Mouse (Mus musculus): Measurements from ENCODE around the gene Tph1. TPM values are rescaled to one million over a fixed set of nuclear protein-coding genes. Genes with fewer than 3 reads are reported as not detected.
"Not testable (repeated sequence)": the region's sequence is repeated elsewhere in the genome, so short reads cannot be mapped to it uniquely, and the experiment has no call there.

Tph1 gene
- polyA plus RNA-seq, 1 experiment from 2014 or later: 0.42 TPM

DNA sequence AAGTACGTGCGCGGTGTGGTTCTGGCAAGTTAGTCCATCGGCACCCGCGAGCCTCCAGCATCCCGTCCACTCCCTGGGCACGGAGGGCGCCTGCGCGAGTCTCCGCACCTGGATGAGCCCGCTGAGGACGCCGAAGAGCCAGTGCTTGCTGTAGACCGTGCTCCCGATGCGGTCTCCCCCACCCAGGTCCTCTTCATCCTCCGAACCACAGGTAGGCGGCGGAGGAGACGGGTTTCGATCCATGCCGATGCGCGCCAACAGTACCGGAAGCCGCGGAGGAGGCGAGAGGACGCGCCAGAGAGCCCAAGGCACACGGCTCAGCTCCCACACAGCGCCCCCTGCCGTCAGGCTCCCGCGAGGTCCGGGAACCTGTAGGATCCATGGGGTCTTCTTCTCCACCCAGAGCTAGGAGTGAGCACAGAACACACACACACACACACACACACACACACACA lies 38.1 kb upstream of the Tph1 start, which contains the start of gene Saal1:
Gene Saal1 (minus strand): TSS at position 291 of the 455 bp plus-strand sequence.
- Histone ChIP-seq H3K9me3 (ENCODE audit: control insufficient read depth, low read length) (no peaks in the 10 kb centered on the region), H3K9ac (ENCODE audit: low read length) (peak within 1 kb of the TSS; percentile 89), H3K4me2 (ENCODE audit: low read length) (peak within 1 kb of the TSS; percentile 60), H3K36me3 (ENCODE audit: control insufficient read depth, insufficient read depth, low read length) (peaks cover 31% of the 10 kb centered on the region), H3K27me3 (replicated peaks; ENCODE audit: control insufficient read depth, insufficient read depth, low read length) (no peaks in the 10 kb centered on the region), H3K4me3 (ENCODE audit: low read depth, low read length) (peak within 1 kb of the TSS; percentile 66), H3K4me1 (replicated peaks; ENCODE audit: control insufficient read depth, insufficient read depth, low read length) (peaks cover 7% of the 10 kb centered on the region), H3K27ac (ENCODE audit: low read depth) (peak within 1 kb of the TSS; percentile 80)
- 2% methylated on average over 38 of the region's 38 CpGs for WGBS
- peak; percentile 99 for DNase-seq (ENCODE audit: low spot score)
- peak; percentile 94 for ATAC-seq (replicated peaks; ENCODE audit: low FRiP score, low TSS enrichment, low read depth)

DNA sequence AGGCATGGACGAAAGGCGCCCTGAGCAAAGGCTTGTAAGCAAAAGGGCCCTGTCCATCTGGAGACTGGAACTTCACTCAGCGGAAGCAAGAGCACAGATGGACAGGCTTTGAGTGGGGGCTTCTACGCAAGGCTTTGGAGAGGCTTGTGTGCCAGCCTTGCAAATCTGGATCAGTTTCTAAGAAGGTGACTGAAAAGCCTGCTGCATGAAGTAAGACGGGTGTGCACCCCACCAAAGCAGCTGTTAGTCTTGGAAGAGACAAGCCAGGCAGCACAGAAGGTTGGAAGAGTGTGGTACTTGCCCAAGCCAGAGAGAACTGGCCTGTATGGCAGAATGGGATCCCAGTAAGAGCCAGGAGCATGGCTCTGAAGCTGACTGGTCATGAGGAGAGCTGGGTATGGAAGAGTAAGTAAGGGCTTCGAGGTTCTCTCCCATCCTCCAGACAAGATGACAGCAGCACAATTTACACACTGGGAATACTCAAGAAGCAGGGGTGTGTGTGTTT lies 28.2 kb upstream of the Tph1 start:
- no peak for DNase-seq (ENCODE audit: low spot score)
- H3K27me3 ChIP-seq (replicated peaks; ENCODE audit: control insufficient read depth, insufficient read depth, low read length): no peaks in the 10 kb centered on the region
- H3K9ac ChIP-seq (ENCODE audit: low read length): no peak overlapping the region
- H3K9me3 ChIP-seq (ENCODE audit: control insufficient read depth, low read length): no peaks in the 10 kb centered on the region
- H3K36me3 ChIP-seq (ENCODE audit: control insufficient read depth, insufficient read depth, low read length): peaks cover 89% of the 10 kb centered on the region
- WGBS: 89% methylated on average over 6 of the region's 6 CpGs
- no peak overlapping the region for H3K4me3 ChIP-seq (ENCODE audit: low read depth, low read length)
- no peak for ATAC-seq (replicated peaks; ENCODE audit: low FRiP score, low TSS enrichment, low read depth)
- H3K27ac ChIP-seq (ENCODE audit: low read depth): no peak overlapping the region
- no peak overlapping the region for H3K4me2 ChIP-seq (ENCODE audit: low read length)
- no peaks in the 10 kb centered on the region for H3K4me1 ChIP-seq (replicated peaks; ENCODE audit: control insufficient read depth, insufficient read depth, low read length)

DNA sequence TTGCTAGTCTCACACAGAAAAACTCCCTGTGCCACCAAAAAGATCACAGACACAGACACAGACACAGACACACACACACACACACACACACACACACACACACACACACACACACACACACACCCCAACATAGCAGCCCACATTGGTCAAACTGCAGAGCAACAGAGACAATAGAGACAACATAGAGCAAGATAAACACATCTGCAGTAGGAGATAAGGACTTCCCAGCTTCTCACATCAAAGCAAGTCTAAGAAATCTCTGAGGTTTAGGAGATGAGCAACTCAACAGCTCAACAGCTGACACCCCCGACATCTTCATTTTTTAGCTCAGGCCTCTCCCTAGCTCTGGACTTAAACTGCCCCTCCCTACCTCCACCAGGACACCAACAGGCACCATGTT lies 24.4 kb upstream of the Tph1 start:
- DNase-seq (ENCODE audit: low spot score) (no peak), ATAC-seq (replicated peaks; ENCODE audit: low FRiP score, low TSS enrichment, low read depth) (no peak)
- Histone ChIP-seq H3K36me3 (ENCODE audit: control insufficient read depth, insufficient read depth, low read length) (peaks cover 65% of the 10 kb centered on the region), H3K27ac (ENCODE audit: low read depth) (no peak overlapping the region), H3K4me1 (replicated peaks; ENCODE audit: control insufficient read depth, insufficient read depth, low read length) (no peaks in the 10 kb centered on the region), H3K4me3 (ENCODE audit: low read depth, low read length) (no peak overlapping the region), H3K27me3 (replicated peaks; ENCODE audit: control insufficient read depth, insufficient read depth, low read length) (no peaks in the 10 kb centered on the region), H3K4me2 (ENCODE audit: low read length) (no peak overlapping the region), H3K9me3 (ENCODE audit: control insufficient read depth, low read length) (no peaks in the 10 kb centered on the region), H3K9ac (ENCODE audit: low read length) (no peak overlapping the region)
- 71% methylated on average over 1 of the region's 1 CpGs for WGBS

DNA sequence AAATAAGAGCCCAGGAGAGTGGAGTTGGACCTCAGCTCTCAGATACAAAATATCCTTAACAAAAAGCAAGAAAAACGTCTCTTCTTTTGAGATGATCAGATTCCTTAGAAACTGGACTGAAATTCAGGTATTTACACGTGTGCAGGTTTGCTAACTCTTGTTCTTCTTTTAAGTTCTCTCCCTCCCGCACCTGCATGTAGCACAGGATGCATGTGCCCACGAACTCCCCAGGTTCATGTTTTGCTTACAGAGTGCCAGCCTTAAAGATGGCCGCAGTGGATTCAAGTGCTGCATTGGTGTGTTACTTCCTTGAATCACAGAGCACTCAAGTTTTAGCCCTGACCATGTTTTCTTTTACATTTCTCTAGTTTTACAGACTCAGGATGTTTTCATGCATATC lies 14.5 kb upstream of the Tph1 start:
- H3K27me3 ChIP-seq (replicated peaks; ENCODE audit: control insufficient read depth, insufficient read depth, low read length): no peaks in the 10 kb centered on the region
- peaks cover 42% of the 10 kb centered on the region for H3K36me3 ChIP-seq (ENCODE audit: control insufficient read depth, insufficient read depth, low read length)
- H3K4me2 ChIP-seq (ENCODE audit: low read length): no peak overlapping the region
- 83% methylated on average over 5 of the region's 5 CpGs for WGBS
- no peak overlapping the region for H3K9ac ChIP-seq (ENCODE audit: low read length)
- no peak for ATAC-seq (replicated peaks; ENCODE audit: low FRiP score, low TSS enrichment, low read depth)
- no peak for DNase-seq (ENCODE audit: low spot score)
- no peak overlapping the region for H3K4me3 ChIP-seq (ENCODE audit: low read depth, low read length)
- H3K27ac ChIP-seq (ENCODE audit: low read depth): no peak overlapping the region
- no peaks in the 10 kb centered on the region for H3K9me3 ChIP-seq (ENCODE audit: control insufficient read depth, low read length)
- no peaks in the 10 kb centered on the region for H3K4me1 ChIP-seq (replicated peaks; ENCODE audit: control insufficient read depth, insufficient read depth, low read length)

DNA sequence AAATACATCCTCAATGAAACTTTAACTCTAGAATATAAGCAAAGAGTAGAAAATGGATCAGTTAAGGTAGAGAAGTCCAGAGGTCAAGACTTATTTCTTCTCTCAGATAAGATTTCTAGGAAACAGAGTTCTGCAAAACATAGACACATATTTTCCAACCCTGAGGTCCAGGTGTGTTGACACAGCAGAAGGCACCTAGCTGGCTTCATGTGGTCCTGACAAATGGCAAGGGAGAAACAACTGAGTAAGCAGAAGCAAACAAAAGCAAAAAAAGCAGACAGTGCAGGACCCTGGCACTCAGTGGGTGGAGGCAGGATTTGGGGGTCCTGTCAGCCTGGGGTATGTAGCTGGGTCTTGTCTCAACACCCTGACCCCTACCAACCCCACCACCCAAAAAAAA lies 8.4 kb upstream of the Tph1 start:
- H3K9ac ChIP-seq (ENCODE audit: low read length): no peak overlapping the region
- H3K4me1 ChIP-seq (replicated peaks; ENCODE audit: control insufficient read depth, insufficient read depth, low read length): no peaks in the 10 kb centered on the region
- H3K27me3 ChIP-seq (replicated peaks; ENCODE audit: control insufficient read depth, insufficient read depth, low read length): no peaks in the 10 kb centered on the region
- H3K27ac ChIP-seq (ENCODE audit: low read depth): no peak overlapping the region
- no peak overlapping the region for H3K4me2 ChIP-seq (ENCODE audit: low read length)
- H3K9me3 ChIP-seq (ENCODE audit: control insufficient read depth, low read length): no peaks in the 10 kb centered on the region
- no peak for ATAC-seq (replicated peaks; ENCODE audit: low FRiP score, low TSS enrichment, low read depth)
- H3K36me3 ChIP-seq (ENCODE audit: control insufficient read depth, insufficient read depth, low read length): no peaks in the 10 kb centered on the region
- no peak overlapping the region for H3K4me3 ChIP-seq (ENCODE audit: low read depth, low read length)
- no peak for DNase-seq (ENCODE audit: low spot score)

DNA sequence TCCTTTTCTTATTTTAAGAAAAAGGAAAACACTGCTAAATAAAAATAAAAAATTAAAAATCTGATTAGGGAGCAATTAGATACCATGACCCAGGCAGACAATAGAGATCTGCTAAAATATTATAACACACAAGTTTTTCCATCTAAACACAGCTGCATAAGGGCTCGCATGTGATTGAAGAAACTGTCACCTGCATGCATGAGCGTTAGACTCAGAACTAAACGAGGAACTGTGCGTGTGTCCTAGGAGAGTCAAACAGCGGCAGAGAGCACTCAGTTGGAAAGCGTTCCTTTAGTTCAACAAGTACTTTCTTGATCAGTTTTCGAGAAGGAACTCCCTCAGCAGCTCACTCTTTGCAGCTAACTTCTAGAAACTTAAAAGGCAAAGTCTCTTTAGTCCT lies 6.7 kb upstream of the Tph1 start:
- H3K36me3 ChIP-seq (ENCODE audit: control insufficient read depth, insufficient read depth, low read length); H3K9me3 ChIP-seq (ENCODE audit: control insufficient read depth, low read length); ATAC-seq (replicated peaks; ENCODE audit: low FRiP score, low TSS enrichment, low read depth); DNase-seq (ENCODE audit: low spot score); H3K4me1 ChIP-seq (replicated peaks; ENCODE audit: control insufficient read depth, insufficient read depth, low read length); H3K27ac ChIP-seq (ENCODE audit: low read depth); H3K9ac ChIP-seq (ENCODE audit: low read length); H3K4me2 ChIP-seq (ENCODE audit: low read length); H3K27me3 ChIP-seq (replicated peaks; ENCODE audit: control insufficient read depth, insufficient read depth, low read length); H3K4me3 ChIP-seq (ENCODE audit: low read depth, low read length): not testable (repeated sequence)
- 80% methylated on average over 7 of the region's 7 CpGs for WGBS

DNA sequence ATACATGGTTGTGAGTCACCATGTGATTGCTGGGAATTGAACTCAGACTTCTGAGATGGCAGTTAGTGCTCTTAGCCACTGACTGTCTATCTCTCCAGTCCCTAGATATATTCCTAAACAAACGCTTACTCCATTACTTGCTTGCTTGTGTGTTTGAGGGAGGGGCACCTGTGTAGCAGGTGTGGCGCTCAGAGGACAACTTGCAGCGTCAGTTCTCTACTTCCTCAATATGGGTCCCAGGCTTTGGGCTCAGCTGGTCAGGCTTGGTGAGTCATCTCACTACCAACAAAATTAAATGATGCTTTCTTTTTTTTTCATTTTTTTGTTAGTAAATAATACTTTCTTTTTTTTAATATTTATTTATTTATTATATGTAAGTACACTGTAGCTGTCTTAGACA lies 6.1 kb upstream of the Tph1 start:
- Histone ChIP-seq H3K4me3 (ENCODE audit: low read depth, low read length) (no peak overlapping the region), H3K4me1 (replicated peaks; ENCODE audit: control insufficient read depth, insufficient read depth, low read length) (no peaks in the 10 kb centered on the region), H3K9me3 (ENCODE audit: control insufficient read depth, low read length) (no peaks in the 10 kb centered on the region), H3K27ac (ENCODE audit: low read depth) (no peak overlapping the region), H3K27me3 (replicated peaks; ENCODE audit: control insufficient read depth, insufficient read depth, low read length) (no peaks in the 10 kb centered on the region), H3K4me2 (ENCODE audit: low read length) (no peak overlapping the region), H3K36me3 (ENCODE audit: control insufficient read depth, insufficient read depth, low read length) (no peaks in the 10 kb centered on the region), H3K9ac (ENCODE audit: low read length) (no peak overlapping the region)
- 88% methylated on average over 3 of the region's 3 CpGs for WGBS
- ATAC-seq (replicated peaks; ENCODE audit: low FRiP score, low TSS enrichment, low read depth) (no peak), DNase-seq (ENCODE audit: low spot score) (no peak)

DNA sequence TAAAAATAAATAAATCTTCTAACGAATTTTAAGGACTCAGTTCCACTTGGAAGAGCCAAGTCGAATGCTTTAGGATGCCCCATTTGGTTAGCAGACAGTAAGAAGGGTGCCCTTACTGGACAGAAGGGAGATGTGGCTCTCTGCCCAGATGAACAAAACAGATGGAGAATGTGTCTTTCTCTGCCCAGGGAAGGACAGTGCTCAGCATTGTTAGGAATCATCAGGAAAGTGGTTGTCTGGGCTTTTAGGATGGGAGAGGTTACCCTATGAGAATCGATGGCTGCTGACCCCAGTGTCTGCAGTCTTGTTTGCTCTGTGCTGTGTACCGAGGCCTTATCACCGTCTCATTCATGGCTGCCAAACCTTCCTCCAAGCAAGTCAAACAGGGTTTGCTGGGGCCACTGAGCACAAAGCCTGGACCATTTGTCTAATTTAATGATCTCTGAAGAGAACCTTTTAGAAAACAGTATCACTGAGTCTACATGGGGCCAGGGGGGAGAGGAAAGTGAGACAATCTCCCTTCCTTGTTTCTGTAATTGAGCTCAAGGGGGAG lies 4.5 kb upstream of the Tph1 start:
- H3K27ac ChIP-seq (ENCODE audit: low read depth): no peak overlapping the region
- no peak for DNase-seq (ENCODE audit: low spot score)
- no peaks in the 10 kb centered on the region for H3K27me3 ChIP-seq (replicated peaks; ENCODE audit: control insufficient read depth, insufficient read depth, low read length)
- 58% methylated on average over 5 of the region's 5 CpGs for WGBS
- no peak overlapping the region for H3K9ac ChIP-seq (ENCODE audit: low read length)
- no peaks in the 10 kb centered on the region for H3K4me1 ChIP-seq (replicated peaks; ENCODE audit: control insufficient read depth, insufficient read depth, low read length)
- no peak overlapping the region for H3K4me3 ChIP-seq (ENCODE audit: low read depth, low read length)
- no peaks in the 10 kb centered on the region for H3K9me3 ChIP-seq (ENCODE audit: control insufficient read depth, low read length)
- H3K36me3 ChIP-seq (ENCODE audit: control insufficient read depth, insufficient read depth, low read length): no peaks in the 10 kb centered on the region
- no peak overlapping the region for H3K4me2 ChIP-seq (ENCODE audit: low read length)
- no peak for ATAC-seq (replicated peaks; ENCODE audit: low FRiP score, low TSS enrichment, low read depth)

DNA sequence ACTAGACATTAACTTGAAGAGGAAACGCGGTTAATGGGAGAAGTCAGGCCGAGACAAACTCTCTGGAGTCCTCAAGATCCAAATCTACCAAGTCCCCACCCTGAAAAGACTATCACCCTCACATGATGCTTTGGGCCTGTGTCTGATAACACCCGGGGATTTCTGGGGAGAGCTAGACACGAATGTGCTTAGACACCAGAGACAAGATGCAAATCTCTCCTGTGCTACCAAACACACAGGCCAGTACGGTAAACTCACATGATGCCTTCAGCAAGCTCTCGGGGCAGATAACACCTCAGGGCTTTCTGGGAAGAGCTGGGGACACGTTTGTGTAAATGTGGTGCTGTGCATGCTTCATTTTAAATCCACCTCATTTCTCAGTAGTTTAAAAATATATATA lies 3.5 kb upstream of the Tph1 start:
- no peaks in the 10 kb centered on the region for H3K9me3 ChIP-seq (ENCODE audit: control insufficient read depth, low read length)
- H3K4me2 ChIP-seq (ENCODE audit: low read length): no peak overlapping the region
- DNase-seq (ENCODE audit: low spot score) (no peak), ATAC-seq (replicated peaks; ENCODE audit: low FRiP score, low TSS enrichment, low read depth) (no peak)
- no peaks in the 10 kb centered on the region for H3K27me3 ChIP-seq (replicated peaks; ENCODE audit: control insufficient read depth, insufficient read depth, low read length)
- H3K9ac ChIP-seq (ENCODE audit: low read length): no peak overlapping the region
- 82% methylated on average over 8 of the region's 8 CpGs for WGBS
- H3K27ac ChIP-seq (ENCODE audit: low read depth): no peak overlapping the region
- H3K4me3 ChIP-seq (ENCODE audit: low read depth, low read length): no peak overlapping the region
- no peaks in the 10 kb centered on the region for H3K4me1 ChIP-seq (replicated peaks; ENCODE audit: control insufficient read depth, insufficient read depth, low read length)
- no peaks in the 10 kb centered on the region for H3K36me3 ChIP-seq (ENCODE audit: control insufficient read depth, insufficient read depth, low read length)

Measured in intestine, embryonic 14.5 days (tissue).